Mouse (Mus musculus): ENCODE results near the gene Usp7.

DNA sequence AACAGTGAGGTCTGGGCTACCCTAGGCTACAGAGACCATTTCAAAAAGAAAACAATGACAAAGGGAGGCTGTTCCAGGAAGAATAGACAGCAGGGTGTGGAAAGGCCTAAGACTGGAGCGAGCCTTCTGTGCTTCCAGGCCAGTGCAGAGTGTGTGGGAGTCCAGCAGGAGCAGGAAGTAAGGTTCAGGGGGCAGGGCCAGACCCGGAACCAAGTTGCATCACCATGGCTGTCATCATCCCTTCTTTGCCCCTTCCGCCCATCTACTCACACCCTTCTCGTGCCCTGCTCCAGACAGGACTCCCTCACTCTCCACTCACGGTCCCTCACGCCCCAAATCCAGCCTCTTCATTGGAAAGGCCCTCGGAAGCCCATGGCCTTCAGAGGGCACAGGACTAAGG, 124.8 kb downstream of the Usp7 start:
- TF ChIP-seq EP300 (IDR thresholded peaks at IDR 0.05; ENCODE audit: low read depth) (no peak), CTCF (IDR thresholded peaks at IDR 0.05; ENCODE audit: low read depth) (no peak)

All from liver, embryonic 14.5 days (tissue).